Mouse (Mus musculus) gastrocnemius, adult 2 months (tissue): ENCODE measurements around the gene Vav1. TPM values are rescaled to one million over a fixed set of nuclear protein-coding genes. Genes with fewer than 3 reads are reported as not detected.

ENCODE experiments used
- DNase-seq: peaks from one replicate; pipeline ENCODE4 v3.0.0; 2022
- H3K27ac ChIP-seq: fragments of 200-600 bp; 2 replicates; pipeline ENCODE4 v1.8.1; 2022; ENCODE audit warnings: mild to moderate bottlenecking
- H3K4me3 ChIP-seq: fragments of 200-600 bp; 2 replicates; pipeline ENCODE4 v1.8.1; 2022; ENCODE audit warnings: mild to moderate bottlenecking, moderate library complexity
- CTCF ChIP-seq: fragments of 200-600 bp; IDR thresholded peaks from 2 replicates; pipeline ENCODE4 v1.8.1; 2022; ENCODE audit warnings: antibody characterized with exemption, mild to moderate bottlenecking, moderate library complexity
- intact Hi-C: fragments of 180-260 bp; cut with DNase I; formaldehyde crosslinking; loops from one replicate; pipeline ENCODE4 v1.15.1; 2025
- total RNA-seq, 2 experiments: library from RNA; stranded (reverse); gene quantifications; 2 replicates each; pipeline ENCODE4 v1.2.3; 2021

The Vav1 gene
- total RNA-seq, 2 experiments from 2014 or later = 0.46 to 0.56 TPM

DNA sequence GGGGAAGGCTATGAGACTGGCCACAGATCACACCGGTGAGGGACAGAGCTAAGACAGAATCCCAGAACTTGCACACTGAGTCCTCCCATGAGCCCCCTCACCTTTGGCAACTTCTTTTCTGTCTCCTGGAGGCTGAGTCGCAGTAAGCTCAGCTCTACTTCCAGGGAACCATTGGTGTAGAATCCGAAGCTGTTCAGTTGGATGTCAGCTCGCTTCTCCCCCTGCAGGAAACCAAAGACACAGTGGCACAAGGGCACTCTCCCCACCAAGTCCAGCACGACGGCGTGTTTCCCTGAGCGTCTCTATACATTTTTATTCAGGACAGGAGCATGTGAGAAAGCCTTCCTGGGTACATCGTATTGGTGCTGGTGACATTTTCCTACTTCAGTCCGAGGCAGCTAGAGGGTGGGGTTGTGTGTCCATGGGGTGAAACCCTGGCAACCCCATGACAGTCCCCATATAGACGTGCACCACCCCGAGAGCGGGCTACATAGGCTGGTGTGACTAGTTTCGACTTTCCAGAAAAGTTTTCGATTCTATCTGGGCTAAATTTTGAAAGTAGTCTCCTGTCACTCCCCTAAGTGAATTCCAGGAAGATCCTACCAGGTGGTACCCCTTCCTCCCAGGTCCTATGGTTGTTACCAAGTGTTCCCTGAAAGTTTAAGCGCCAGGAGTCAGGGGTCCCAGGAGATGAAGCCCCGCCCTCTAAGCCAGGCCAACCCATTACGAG lies 32.1 kb upstream of the Vav1 start:
- Histone ChIP-seq H3K4me3 (peak overlapping the region; percentile 84), H3K27ac (peak overlapping the region; percentile 92)
- no peak for TF ChIP-seq CTCF
- intact Hi-C loops = loop anchor here (10.0 kb wide), 1 partner anchor 252 kb away; the partner anchor contains the start of genes Alkbh7 and Clpp
- DNase-seq = peak; percentile 19

DNA sequence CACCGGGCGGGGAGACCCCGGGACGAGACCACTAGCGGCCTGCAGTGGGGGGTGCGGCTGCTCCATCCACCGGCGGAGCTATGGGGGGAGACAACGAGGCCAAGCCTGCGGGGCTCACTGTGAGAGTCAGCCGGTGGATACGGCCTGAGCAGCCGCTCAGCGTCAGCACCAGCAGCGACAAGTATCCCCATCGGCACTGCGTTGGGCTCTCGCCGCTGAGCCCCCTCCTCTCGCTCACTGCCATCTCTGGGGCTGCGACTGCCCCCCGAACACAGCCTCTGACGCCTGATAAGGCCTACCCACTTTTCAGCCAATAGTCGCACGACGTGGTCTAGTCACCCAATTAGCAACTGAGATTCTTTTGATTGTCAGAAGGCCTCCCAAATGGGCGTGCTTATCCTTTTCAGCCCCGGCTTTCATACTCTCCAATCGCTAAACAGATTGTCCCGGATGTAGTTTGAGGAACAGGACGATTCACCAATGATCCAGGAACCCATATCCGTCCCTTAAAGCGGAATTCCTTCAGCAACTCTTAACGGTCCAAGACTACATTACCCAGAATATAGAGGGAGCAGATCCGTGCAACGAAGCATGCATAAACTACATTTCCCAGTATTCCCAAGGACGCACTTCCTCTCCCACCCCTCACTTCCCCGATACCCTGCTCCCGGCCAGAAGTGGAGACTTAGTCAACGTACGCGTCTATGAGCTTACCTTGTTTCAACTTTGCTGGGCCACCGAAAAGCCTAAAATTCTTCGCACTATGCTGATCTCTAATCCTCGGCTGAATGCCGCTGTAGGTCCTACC lies 31.3 kb upstream of the Vav1 start:
- no peak for TF ChIP-seq CTCF
- Histone ChIP-seq H3K4me3 (peak overlapping the region; percentile 84), H3K27ac (peak overlapping the region; percentile 95)
- intact Hi-C loops = loop anchor here (10.0 kb wide), 1 partner anchor 253 kb away; the partner anchor contains the start of genes Alkbh7 and Clpp
- DNase-seq = peak; percentile 92

DNA sequence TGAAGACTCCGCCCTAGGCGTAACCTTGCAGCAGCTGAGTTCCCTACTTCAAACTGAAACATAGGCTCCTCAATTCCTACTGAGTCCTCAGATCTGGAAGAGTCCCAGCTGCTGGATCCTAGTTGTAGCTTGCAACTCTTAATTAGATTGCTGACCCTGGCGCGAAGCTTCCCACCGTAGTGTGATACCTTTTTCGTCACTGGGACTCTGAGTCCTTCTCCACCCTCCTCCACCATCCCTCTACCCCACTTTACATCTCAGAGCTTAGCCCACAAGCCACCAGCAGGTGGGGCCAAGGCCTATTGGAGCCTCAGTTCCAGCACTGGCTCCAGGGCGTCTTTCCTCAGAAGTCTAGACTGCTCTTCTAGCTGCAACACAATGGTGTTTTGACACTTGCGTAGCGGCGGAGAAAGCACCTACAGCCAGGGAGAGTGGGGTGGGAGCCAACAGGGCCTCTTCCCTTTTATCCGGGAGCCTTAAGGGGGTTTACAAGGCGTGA lies 30.6 kb upstream of the Vav1 start, which contains the start of gene Gpr108:
Gpr108 (minus strand) TSS at position 246 of the 499 bp plus-strand sequence.
- peak; percentile 84 for TF ChIP-seq CTCF
- H3K4me3 ChIP-seq = peak within 1 kb of the TSS; percentile 84
- peak within 1 kb of the TSS; percentile 95 for H3K27ac ChIP-seq
- intact Hi-C loops = loop anchor here (10.0 kb wide), 1 partner anchor 253 kb away; the partner anchor contains the start of genes Alkbh7 and Clpp
- peak; percentile 89 for DNase-seq

- H3K4me3 ChIP-seq = peak overlapping the region; percentile 83
- H3K27ac ChIP-seq = peak overlapping the region; percentile 95
- no peak for TF ChIP-seq CTCF
- intact Hi-C loops = loop anchor here (1.0 to 10.0 kb wide), 2 partner anchors 27 to 254 kb away; partner anchors contain the start of genes Alkbh7 and Clpp
- peak; percentile 43 for DNase-seq
Measured at GRCm38 (mm10) chr17:57248771-57249170, 30.1 kb upstream of the Vav1 start.

- peak within 1 kb of the TSS; percentile 95 for H3K27ac ChIP-seq
- intact Hi-C loops = loop anchor here (1.0 to 10.0 kb wide), 2 partner anchors 26 to 255 kb away; partner anchors contain the start of genes Alkbh7 and Clpp
- peak within 1 kb of the TSS; percentile 83 for H3K4me3 ChIP-seq
- peak; percentile 31; the same call in 1 of the 2 replicates for TF ChIP-seq CTCF
- DNase-seq = peak; percentile 99
Measured at GRCm38 (mm10) chr17:57249186-57250181, 29.4 kb upstream of the Vav1 start, which contains the start of gene Trip10. Trip10 (plus strand) TSS chr17:57249455.

GRCm38 (mm10) chr17:57250461-57251160 lies 28.3 kb upstream of the Vav1 start:
- TF ChIP-seq CTCF = no peak
- peak; percentile 89 for DNase-seq
- intact Hi-C loops = no loop called here
- H3K4me3 ChIP-seq = peak overlapping the region; percentile 83
- peak overlapping the region; percentile 95 for H3K27ac ChIP-seq

- Histone ChIP-seq H3K4me3 (peak overlapping the region; percentile 83), H3K27ac (peak overlapping the region; percentile 95)
- intact Hi-C loops = no loop called here
- no peak for TF ChIP-seq CTCF
- DNase-seq = peak; percentile 13
Measured at GRCm38 (mm10) chr17:57251431-57251830, 27.5 kb upstream of the Vav1 start.

DNA sequence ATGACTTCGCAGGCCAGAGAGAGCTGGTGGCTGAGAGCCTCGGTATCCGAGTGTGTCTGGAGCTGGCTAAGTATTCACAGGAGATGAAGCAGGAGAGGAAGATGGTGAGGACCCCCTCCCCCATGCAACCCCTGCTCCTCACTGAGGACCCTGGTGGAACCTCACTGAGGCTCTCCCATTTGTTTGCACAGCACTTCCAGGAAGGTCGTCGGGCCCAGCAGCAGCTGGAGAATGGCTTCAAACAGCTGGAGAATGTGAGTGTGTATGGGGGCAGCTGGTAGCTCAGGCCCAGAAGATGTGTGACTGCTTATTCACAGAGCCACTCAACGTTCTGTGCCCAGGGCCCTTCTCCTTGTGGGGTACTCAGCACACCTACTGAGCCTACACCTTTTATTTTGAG lies 25.6 kb upstream of the Vav1 start:
- peak; percentile 14 for DNase-seq
- 0 out of 2 replicates have a peak overlapping the region, but pooled peaks have one; percentile 13 for H3K4me3 ChIP-seq
- no peak for TF ChIP-seq CTCF
- intact Hi-C loops = no loop called here
- peak overlapping the region; percentile 57 for H3K27ac ChIP-seq

DNA sequence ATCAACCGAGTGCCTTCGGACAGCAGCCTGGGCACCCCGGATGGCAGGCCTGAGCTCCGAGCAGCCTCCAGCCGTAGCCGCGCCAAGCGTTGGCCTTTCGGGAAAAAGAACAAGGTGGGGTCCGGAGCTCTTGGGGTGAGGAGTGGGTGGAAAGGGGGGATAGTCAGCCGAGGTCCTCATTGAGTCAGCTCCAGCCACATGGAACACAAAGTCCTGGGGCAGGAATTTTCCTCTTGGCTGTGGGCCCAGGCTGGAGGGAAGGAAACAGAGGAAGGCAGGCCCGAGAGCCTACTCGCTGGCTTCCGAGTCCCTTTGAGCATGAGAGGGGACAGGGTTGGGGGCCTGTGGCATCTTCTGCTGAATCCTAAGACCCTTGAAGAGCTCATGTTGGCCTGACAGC lies 23.5 kb upstream of the Vav1 start:
- Histone ChIP-seq H3K4me3 (peak overlapping the region; percentile 44), H3K27ac (peak overlapping the region; percentile 81)
- TF ChIP-seq CTCF = no peak
- intact Hi-C loops = no loop called here
- DNase-seq = peak; percentile 82

- H3K4me3 ChIP-seq = no peak overlapping the region
- TF ChIP-seq CTCF = no peak
Measured at GRCm38 (mm10) chr17:57256921-57257485, 21.9 kb upstream of the Vav1 start.

More at GRCm38 (mm10) chr17:57256921-57257485, 21.9 kb upstream of the Vav1 start:
- intact Hi-C loops = no loop called here
- peak overlapping the region; percentile 81; the same call in 1 of the 2 replicates for H3K27ac ChIP-seq
- peak; percentile 11 for DNase-seq
